Mouse (Mus musculus) limb, embryonic 13.5 days (tissue): ENCODE results near the gene Slf2. TPM values are rescaled to one million over a fixed set of nuclear protein-coding genes. Genes with fewer than 3 reads are reported as not detected.

Source experiments
- ATAC-seq: fragments of 200-750 bp; cut with Nextera tagmentation; 2 replicates; pipeline ENCODE4 v1.8.0; 2017; ENCODE audit warnings: low read depth, moderate number of reproducible peaks, moderate TSS enrichment; ENCODE audit not compliant: low FRiP score
- H3K27ac ChIP-seq: fragments of 300-500 bp; sonication (generic); 2 replicates; pipeline ENCODE4 v1.5.1; 2015; ENCODE audit warnings: inconsistent platforms, mild to moderate bottlenecking, moderate library complexity
- H3K27me3 ChIP-seq: fragments of 300-500 bp; sonication (generic); 2 replicates; pipeline ENCODE4 v1.6.1; 2015; ENCODE audit warnings: mild to moderate bottlenecking, inconsistent platforms
- H3K36me3 ChIP-seq: fragments of 300-500 bp; sonication (generic); 2 replicates; pipeline ENCODE4 v1.6.1; 2015; ENCODE audit warnings: inconsistent platforms, mild to moderate bottlenecking, moderate library complexity
- H3K4me1 ChIP-seq: fragments of 300-500 bp; sonication (generic); 2 replicates; pipeline ENCODE4 v1.6.1; 2015; ENCODE audit warnings: inconsistent platforms
- H3K4me2 ChIP-seq: fragments of 300-500 bp; sonication (generic); replicated peaks from 2 replicates; pipeline ENCODE4 v1.6.1; 2015; ENCODE audit warnings: inconsistent platforms, mild to moderate bottlenecking, moderate library complexity
- H3K4me3 ChIP-seq: fragments of 300-500 bp; sonication (generic); 2 replicates; pipeline ENCODE4 v1.5.1; 2015; ENCODE audit warnings: moderate library complexity, mild to moderate bottlenecking, inconsistent platforms
- H3K9ac ChIP-seq: fragments of 300-500 bp; sonication (generic); 2 replicates; pipeline ENCODE4 v1.6.1; 2015; ENCODE audit warnings: mild to moderate bottlenecking, inconsistent platforms
- H3K9me3 ChIP-seq: fragments of 300-500 bp; sonication (generic); 2 replicates; pipeline ENCODE4 v1.6.1; 2016; ENCODE audit warnings: inconsistent platforms
- WGBS: fragments of 180-500 bp; shearing (Covaris S2); methylation state at CpG from one replicate; pipeline ENCODE4 v1.1.7; 2015; 5-methylcytosine and 5-hydroxymethylcytosine counted together
- polyA plus RNA-seq: library from polyadenylated mRNA; unstranded; fragments of >200 nt; fragmentation: Nextera tagmentation; extraction: Ambion mirVana; gene quantifications from 2 replicates; pipeline ENCODE4 v1.2.1, GENCODE M21; 2015

Slf2 gene
- polyA plus RNA-seq, 1 experiment from 2014 or later, result 41.5 TPM

GRCm38 (mm10) chr19:44959633-44960032, 28.7 kb downstream of the Slf2 start:
- H3K36me3 ChIP-seq, result peaks cover 84% of the 10 kb centered on the region
- H3K27ac ChIP-seq, result no peak overlapping the region
- H3K4me3 ChIP-seq, result no peak overlapping the region
- no peak overlapping the region for H3K4me2 ChIP-seq
- WGBS, result 98% methylated on average over 2 of the region's 2 CpGs
- no peaks in the 10 kb centered on the region for H3K9me3 ChIP-seq
- no peak for ATAC-seq
- H3K27me3 ChIP-seq, result no peaks in the 10 kb centered on the region
- no peaks in the 10 kb centered on the region for H3K4me1 ChIP-seq
- H3K9ac ChIP-seq, result no peak overlapping the region

DNA sequence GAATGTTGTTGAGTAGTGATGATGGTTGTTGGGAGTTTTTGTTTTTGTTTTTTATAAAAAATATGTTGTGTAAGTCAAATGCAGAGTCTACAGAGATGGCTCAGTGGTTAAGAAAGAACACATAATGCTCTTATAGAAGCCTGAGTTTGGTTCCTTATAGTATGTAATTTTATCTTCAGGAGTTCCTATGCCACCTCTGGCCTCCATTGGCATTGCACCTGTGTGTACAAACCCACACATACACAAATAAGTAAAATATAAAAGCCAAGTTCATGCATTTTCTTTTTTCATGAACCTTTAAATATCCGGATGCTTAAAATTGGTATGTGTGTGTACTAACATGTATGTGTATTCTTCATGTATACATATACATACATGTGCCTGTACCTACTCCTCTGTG, 35.0 kb downstream of the Slf2 start:
- Histone ChIP-seq H3K4me1 (no peaks in the 10 kb centered on the region), H3K9ac (no peak overlapping the region), H3K9me3 (no peaks in the 10 kb centered on the region), H3K27me3 (no peaks in the 10 kb centered on the region), H3K4me3 (no peak overlapping the region), H3K4me2 (no peak overlapping the region), H3K36me3 (peaks cover 83% of the 10 kb centered on the region), H3K27ac (no peak overlapping the region)
- no peak for ATAC-seq
- WGBS, result 95% methylated on average over 1 of the region's 1 CpGs

- H3K4me3 ChIP-seq, result no peak overlapping the region
- peaks cover 89% of the 10 kb centered on the region for H3K36me3 ChIP-seq
- no peak overlapping the region for H3K4me2 ChIP-seq
- WGBS, result 78% methylated on average over 3 of the region's 3 CpGs
- H3K4me1 ChIP-seq, result no peaks in the 10 kb centered on the region
- no peak overlapping the region for H3K27ac ChIP-seq
- no peaks in the 10 kb centered on the region for H3K27me3 ChIP-seq
- no peak for ATAC-seq
- H3K9me3 ChIP-seq, result no peaks in the 10 kb centered on the region
- H3K9ac ChIP-seq, result no peak overlapping the region
These were observed 37.4 kb downstream of the Slf2 start for GRCm38 (mm10) chr19:44968329-44968728.

DNA sequence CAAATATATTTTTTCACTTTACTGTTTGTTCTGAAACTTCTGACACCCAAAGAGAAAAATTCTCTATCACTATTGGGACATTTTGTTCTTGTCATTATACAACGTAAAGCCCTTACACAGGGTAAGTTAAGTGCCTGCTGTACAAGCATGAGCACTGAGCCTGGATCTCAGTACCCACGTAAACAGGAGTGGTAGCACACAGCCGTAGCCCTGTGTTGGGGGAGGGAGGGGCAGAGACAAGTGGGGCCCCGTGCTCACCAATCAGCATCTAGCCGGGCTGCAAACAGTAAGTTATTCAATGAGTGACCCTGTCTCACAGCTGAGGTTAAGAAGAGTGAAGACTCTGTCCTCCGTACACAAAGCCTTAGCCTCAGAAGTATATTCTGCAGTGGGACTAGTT, 45.7 kb downstream of the Slf2 start:
- no peaks in the 10 kb centered on the region for H3K9me3 ChIP-seq
- H3K27ac ChIP-seq, result no peak overlapping the region
- no peak overlapping the region for H3K9ac ChIP-seq
- H3K4me3 ChIP-seq, result no peak overlapping the region
- H3K36me3 ChIP-seq, result peaks cover 93% of the 10 kb centered on the region
- no peaks in the 10 kb centered on the region for H3K27me3 ChIP-seq
- no peak for ATAC-seq
- no peak overlapping the region for H3K4me2 ChIP-seq
- no peaks in the 10 kb centered on the region for H3K4me1 ChIP-seq
- WGBS, result 80% methylated on average over 6 of the region's 6 CpGs

- Histone ChIP-seq H3K27ac (no peak overlapping the region), H3K4me1 (no peaks in the 10 kb centered on the region), H3K36me3 (peaks cover 93% of the 10 kb centered on the region), H3K27me3 (no peaks in the 10 kb centered on the region), H3K9me3 (no peaks in the 10 kb centered on the region), H3K9ac (no peak overlapping the region), H3K4me3 (no peak overlapping the region), H3K4me2 (no peak overlapping the region)
- WGBS, result 92% methylated on average over 6 of the region's 6 CpGs
- no peak for ATAC-seq
These were observed 46.2 kb downstream of the Slf2 start for GRCm38 (mm10) chr19:44977148-44977547.

GRCm38 (mm10) chr19:44980787-44981186, 49.8 kb downstream of the Slf2 start:
- no peak overlapping the region for H3K9ac ChIP-seq
- H3K36me3 ChIP-seq, result peaks cover 66% of the 10 kb centered on the region
- ATAC-seq, result no peak
- no peaks in the 10 kb centered on the region for H3K27me3 ChIP-seq
- H3K4me3 ChIP-seq, result no peak overlapping the region
- H3K27ac ChIP-seq, result no peak overlapping the region
- no peaks in the 10 kb centered on the region for H3K4me1 ChIP-seq
- WGBS, result 76% methylated on average over 2 of the region's 2 CpGs
- H3K9me3 ChIP-seq, result no peaks in the 10 kb centered on the region
- no peak overlapping the region for H3K4me2 ChIP-seq

GRCm38 (mm10) chr19:44982477-44983115, 51.6 kb downstream of the Slf2 start:
- Histone ChIP-seq H3K36me3 (peaks cover 48% of the 10 kb centered on the region), H3K4me2 (no peak overlapping the region), H3K9ac (no peak overlapping the region), H3K27me3 (no peaks in the 10 kb centered on the region), H3K4me1 (no peaks in the 10 kb centered on the region), H3K4me3 (no peak overlapping the region), H3K9me3 (no peaks in the 10 kb centered on the region), H3K27ac (no peak overlapping the region)
- WGBS, result 82% methylated on average over 7 of the region's 7 CpGs
- no peak for ATAC-seq

DNA sequence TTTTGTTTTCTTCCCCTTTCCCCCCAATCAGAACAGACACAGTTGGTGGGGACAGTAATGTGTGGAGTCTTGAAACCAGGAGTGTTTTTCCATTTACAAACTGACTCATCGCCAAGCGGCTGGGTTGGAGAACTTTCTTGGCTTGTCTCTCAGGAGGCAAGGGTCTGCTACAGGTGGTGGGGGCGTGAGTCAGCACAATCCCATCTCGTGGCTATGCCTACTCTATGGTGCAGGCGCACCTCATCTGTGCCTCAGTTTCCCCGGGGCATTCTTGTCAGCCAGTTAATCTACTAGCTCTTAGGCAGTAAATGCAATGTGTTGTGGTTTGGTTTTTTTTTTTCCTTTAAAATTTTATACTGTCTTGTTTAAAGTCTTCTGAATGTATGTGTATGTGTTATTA, 52.4 kb downstream of the Slf2 start:
- Histone ChIP-seq H3K36me3 (peaks cover 40% of the 10 kb centered on the region), H3K9ac (no peak overlapping the region), H3K4me1 (peaks cover 4% of the 10 kb centered on the region; the same call in 1 of the 2 replicates), H3K9me3 (no peaks in the 10 kb centered on the region), H3K27ac (no peak overlapping the region), H3K27me3 (no peaks in the 10 kb centered on the region), H3K4me2 (no peak overlapping the region), H3K4me3 (no peak overlapping the region)
- 85% methylated on average over 6 of the region's 6 CpGs for WGBS
- no peak for ATAC-seq

DNA sequence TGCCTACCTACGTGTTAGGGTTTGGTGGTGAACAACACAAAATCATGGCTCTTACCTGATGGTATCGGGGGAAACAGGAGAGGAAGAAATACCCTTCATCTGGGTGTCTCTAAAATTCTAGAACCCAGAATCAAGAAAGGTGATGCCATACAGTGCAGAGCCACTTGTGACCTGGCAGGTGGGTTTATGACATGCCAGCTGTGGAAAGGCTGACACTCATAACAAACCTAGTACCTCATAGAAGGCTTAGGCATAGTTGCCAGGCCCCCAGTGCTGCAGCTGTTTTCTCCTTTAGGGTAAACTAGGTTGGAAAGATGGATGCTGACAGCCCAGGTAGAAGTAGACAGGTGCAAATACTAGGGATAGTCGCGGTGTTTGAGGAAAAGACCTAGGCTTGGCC, 53.5 kb downstream of the Slf2 start:
- 96% methylated on average over 4 of the region's 4 CpGs for WGBS
- H3K9ac ChIP-seq, result no peak overlapping the region

GRCm38 (mm10) chr19:44985159-44985988, 54.4 kb downstream of the Slf2 start:
- peaks cover 17% of the 10 kb centered on the region for H3K4me1 ChIP-seq

More for the DNA sequence above, 53.5 kb downstream of the Slf2 start:
- Histone ChIP-seq H3K36me3 (peaks cover 31% of the 10 kb centered on the region), H3K27ac (no peak overlapping the region), H3K4me2 (no peak overlapping the region), H3K27me3 (no peaks in the 10 kb centered on the region), H3K4me1 (peaks cover 8% of the 10 kb centered on the region), H3K9me3 (no peaks in the 10 kb centered on the region), H3K4me3 (no peak overlapping the region)
- ATAC-seq, result no peak

DNA sequence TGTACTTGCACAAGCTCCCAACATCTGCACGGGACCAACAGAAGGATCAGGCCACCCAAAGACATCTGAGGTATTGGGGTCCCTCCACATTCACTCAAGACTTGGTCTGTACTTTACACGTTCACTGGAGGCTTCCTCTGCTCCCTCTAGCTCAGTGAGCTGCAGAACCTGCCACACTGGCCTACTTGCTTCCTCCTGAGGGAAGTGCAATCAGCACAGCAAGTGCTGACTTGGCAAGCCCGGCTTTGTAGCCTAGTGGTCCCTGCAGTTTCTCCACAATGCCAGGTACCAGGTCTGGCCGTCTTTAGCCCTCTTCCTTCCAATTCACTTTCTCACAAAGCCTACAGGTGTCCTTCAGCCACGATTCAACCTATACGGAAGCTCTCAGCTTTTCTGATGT, 56.1 kb downstream of the Slf2 start:
- H3K36me3 ChIP-seq, result peaks cover 11% of the 10 kb centered on the region
- H3K9ac ChIP-seq, result no peak overlapping the region
- H3K9me3 ChIP-seq, result no peaks in the 10 kb centered on the region
- H3K27me3 ChIP-seq, result no peaks in the 10 kb centered on the region
- H3K4me2 ChIP-seq, result no peak overlapping the region
- no peak for ATAC-seq
- peaks cover 24% of the 10 kb centered on the region for H3K4me1 ChIP-seq
- no peak overlapping the region for H3K4me3 ChIP-seq
- 68% methylated on average over 6 of the region's 6 CpGs for WGBS
- no peak overlapping the region for H3K27ac ChIP-seq

More at GRCm38 (mm10) chr19:44985159-44985988, 54.4 kb downstream of the Slf2 start:
- Histone ChIP-seq H3K27ac (no peak overlapping the region), H3K9ac (no peak overlapping the region), H3K9me3 (no peaks in the 10 kb centered on the region), H3K27me3 (no peaks in the 10 kb centered on the region), H3K4me3 (no peak overlapping the region), H3K4me2 (no peak overlapping the region), H3K36me3 (peaks cover 24% of the 10 kb centered on the region)
- no peak for ATAC-seq
- 58% methylated on average over 5 of the region's 5 CpGs for WGBS

- Histone ChIP-seq H3K27me3 (no peaks in the 10 kb centered on the region), H3K4me3 (no peak overlapping the region), H3K4me1 (peaks cover 29% of the 10 kb centered on the region), H3K36me3 (peaks cover 11% of the 10 kb centered on the region), H3K9me3 (no peaks in the 10 kb centered on the region), H3K9ac (no peak overlapping the region), H3K4me2 (no peak overlapping the region), H3K27ac (no peak overlapping the region)
- no peak for ATAC-seq
- 68% methylated on average over 6 of the region's 6 CpGs for WGBS
These were observed 56.9 kb downstream of the Slf2 start for GRCm38 (mm10) chr19:44987851-44988250.
